Mouse (Mus musculus): Measurements from ENCODE around the gene Birc2. TPM values are rescaled to one million over a fixed set of nuclear protein-coding genes. Genes with fewer than 3 reads are reported as not detected.

Gene Birc2
- polyA plus RNA-seq, 1 experiment from 2014 or later = 46.2 TPM

GRCm38 (mm10) chr9:7784615-7785012 is 52.2 kb downstream of the Birc2 start:
- WGBS = 41% methylated on average over 1 of the region's 1 CpGs
- H3K9me3 ChIP-seq (ENCODE audit: control insufficient read depth, low read length) = no peaks in the 10 kb centered on the region
- DNase-seq (ENCODE audit: low spot score) (no peak), ATAC-seq (ENCODE audit: insufficient read depth, low FRiP score, low TSS enrichment) (no peak)
- peaks cover 4% of the 10 kb centered on the region; the same call in 1 of the 2 replicates for H3K36me3 ChIP-seq (ENCODE audit: control insufficient read depth, insufficient read depth, low read length)
- no peak overlapping the region for H3K4me2 ChIP-seq (ENCODE audit: low read depth)
- no peak overlapping the region for H3K9ac ChIP-seq (ENCODE audit: low read length)
- no peak overlapping the region for H3K4me3 ChIP-seq (ENCODE audit: low read depth, low read length)
- no peaks in the 10 kb centered on the region for H3K4me1 ChIP-seq (ENCODE audit: control insufficient read depth, insufficient read depth, low read length)
- H3K27ac ChIP-seq (ENCODE audit: low read depth, low read length) = no peak overlapping the region
- H3K27me3 ChIP-seq (ENCODE audit: control insufficient read depth, insufficient read depth, low read length) = no peaks in the 10 kb centered on the region

- 86% methylated on average over 15 of the region's 15 CpGs for WGBS
- H3K9ac ChIP-seq (ENCODE audit: low read length) = no peak overlapping the region
- no peak for DNase-seq (ENCODE audit: low spot score)
- H3K4me2 ChIP-seq (ENCODE audit: low read depth) = no peak overlapping the region
- H3K4me1 ChIP-seq (ENCODE audit: control insufficient read depth, insufficient read depth, low read length) = no peaks in the 10 kb centered on the region
- H3K27me3 ChIP-seq (ENCODE audit: control insufficient read depth, insufficient read depth, low read length) = no peaks in the 10 kb centered on the region
- H3K4me3 ChIP-seq (ENCODE audit: low read depth, low read length) = no peak overlapping the region
- peaks cover 4% of the 10 kb centered on the region; the same call in 1 of the 2 replicates for H3K36me3 ChIP-seq (ENCODE audit: control insufficient read depth, insufficient read depth, low read length)
- 0 out of 2 replicates have a peak overlapping the region, but pooled peaks have one; percentile 20 for H3K27ac ChIP-seq (ENCODE audit: low read depth, low read length)
- no peaks in the 10 kb centered on the region for H3K9me3 ChIP-seq (ENCODE audit: control insufficient read depth, low read length)
- no peak for ATAC-seq (ENCODE audit: insufficient read depth, low FRiP score, low TSS enrichment)
Measured at GRCm38 (mm10) chr9:7783823-7784614, 52.8 kb downstream of the Birc2 start.

GRCm38 (mm10) chr9:7780250-7781150 is 56.4 kb downstream of the Birc2 start:
- Histone ChIP-seq H3K27ac (ENCODE audit: low read depth, low read length) (no peak overlapping the region), H3K4me1 (ENCODE audit: control insufficient read depth, insufficient read depth, low read length) (no peaks in the 10 kb centered on the region), H3K9me3 (ENCODE audit: control insufficient read depth, low read length) (no peaks in the 10 kb centered on the region), H3K27me3 (ENCODE audit: control insufficient read depth, insufficient read depth, low read length) (no peaks in the 10 kb centered on the region), H3K36me3 (ENCODE audit: control insufficient read depth, insufficient read depth, low read length) (peaks cover 4% of the 10 kb centered on the region; the same call in 1 of the 2 replicates), H3K9ac (ENCODE audit: low read length) (no peak overlapping the region), H3K4me2 (ENCODE audit: low read depth) (no peak overlapping the region), H3K4me3 (ENCODE audit: low read depth, low read length) (no peak overlapping the region)
- no peak for DNase-seq (ENCODE audit: low spot score)
- 95% methylated on average over 8 of the region's 8 CpGs for WGBS
- no peak for ATAC-seq (ENCODE audit: insufficient read depth, low FRiP score, low TSS enrichment)

DNA sequence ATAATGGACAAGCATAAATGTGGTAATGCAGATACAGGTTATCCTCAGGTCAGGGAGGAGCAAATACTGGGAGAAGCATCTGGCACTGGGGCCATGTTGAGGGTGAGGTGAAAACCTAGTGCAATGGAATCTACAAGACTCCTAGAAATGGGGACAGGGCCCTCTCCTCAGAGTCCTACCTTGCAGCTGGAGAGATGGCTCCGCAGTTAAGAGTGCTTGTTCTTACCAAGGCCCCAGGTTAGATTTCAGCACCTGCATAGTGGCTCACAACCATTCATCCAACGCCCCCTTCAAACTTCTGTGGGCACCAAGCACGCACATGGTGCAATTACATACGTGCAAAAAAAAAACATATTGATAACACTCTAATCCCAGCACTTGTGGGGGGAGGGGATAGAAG is 57.1 kb downstream of the Birc2 start:
- no peak overlapping the region for H3K4me2 ChIP-seq (ENCODE audit: low read depth)
- 96% methylated on average over 4 of the region's 4 CpGs for WGBS
- DNase-seq (ENCODE audit: low spot score) = no peak
- H3K27me3 ChIP-seq (ENCODE audit: control insufficient read depth, insufficient read depth, low read length) = no peaks in the 10 kb centered on the region
- H3K36me3 ChIP-seq (ENCODE audit: control insufficient read depth, insufficient read depth, low read length) = peaks cover 4% of the 10 kb centered on the region; the same call in 1 of the 2 replicates
- H3K9ac ChIP-seq (ENCODE audit: low read length) = no peak overlapping the region
- no peaks in the 10 kb centered on the region for H3K9me3 ChIP-seq (ENCODE audit: control insufficient read depth, low read length)
- no peaks in the 10 kb centered on the region for H3K4me1 ChIP-seq (ENCODE audit: control insufficient read depth, insufficient read depth, low read length)
- no peak overlapping the region for H3K27ac ChIP-seq (ENCODE audit: low read depth, low read length)
- no peak for ATAC-seq (ENCODE audit: insufficient read depth, low FRiP score, low TSS enrichment)
- no peak overlapping the region for H3K4me3 ChIP-seq (ENCODE audit: low read depth, low read length)

GRCm38 (mm10) chr9:7778771-7779170 is 58.1 kb downstream of the Birc2 start:
- ATAC-seq (ENCODE audit: insufficient read depth, low FRiP score, low TSS enrichment) (no peak), DNase-seq (ENCODE audit: low spot score) (no peak)
- Histone ChIP-seq H3K27ac (ENCODE audit: low read depth, low read length) (no peak overlapping the region), H3K9ac (ENCODE audit: low read length) (no peak overlapping the region), H3K4me3 (ENCODE audit: low read depth, low read length) (no peak overlapping the region), H3K4me1 (ENCODE audit: control insufficient read depth, insufficient read depth, low read length) (no peaks in the 10 kb centered on the region), H3K4me2 (ENCODE audit: low read depth) (no peak overlapping the region), H3K36me3 (ENCODE audit: control insufficient read depth, insufficient read depth, low read length) (peaks cover 4% of the 10 kb centered on the region; the same call in 1 of the 2 replicates), H3K9me3 (ENCODE audit: control insufficient read depth, low read length) (no peaks in the 10 kb centered on the region), H3K27me3 (ENCODE audit: control insufficient read depth, insufficient read depth, low read length) (no peaks in the 10 kb centered on the region)
- 91% methylated on average over 7 of the region's 7 CpGs for WGBS

- peaks cover 4% of the 10 kb centered on the region; the same call in 1 of the 2 replicates for H3K36me3 ChIP-seq (ENCODE audit: control insufficient read depth, insufficient read depth, low read length)
- no peak for ATAC-seq (ENCODE audit: insufficient read depth, low FRiP score, low TSS enrichment)
Measured at GRCm38 (mm10) chr9:7777652-7778051, 59.2 kb downstream of the Birc2 start.

GRCm38 (mm10) chr9:7776940-7777339 is 59.9 kb downstream of the Birc2 start:
- H3K4me3 ChIP-seq (ENCODE audit: low read depth, low read length) = no peak overlapping the region
- H3K27ac ChIP-seq (ENCODE audit: low read depth, low read length) = no peak overlapping the region
- ATAC-seq (ENCODE audit: insufficient read depth, low FRiP score, low TSS enrichment) (no peak), DNase-seq (ENCODE audit: low spot score) (no peak)
- H3K36me3 ChIP-seq (ENCODE audit: control insufficient read depth, insufficient read depth, low read length) = peaks cover 4% of the 10 kb centered on the region; the same call in 1 of the 2 replicates
- WGBS = 100% methylated on average over 1 of the region's 1 CpGs
- H3K4me1 ChIP-seq (ENCODE audit: control insufficient read depth, insufficient read depth, low read length) = no peaks in the 10 kb centered on the region
- no peaks in the 10 kb centered on the region for H3K27me3 ChIP-seq (ENCODE audit: control insufficient read depth, insufficient read depth, low read length)
- no peaks in the 10 kb centered on the region for H3K9me3 ChIP-seq (ENCODE audit: control insufficient read depth, low read length)
- no peak overlapping the region for H3K9ac ChIP-seq (ENCODE audit: low read length)
- no peak overlapping the region for H3K4me2 ChIP-seq (ENCODE audit: low read depth)

More at GRCm38 (mm10) chr9:7777652-7778051, 59.2 kb downstream of the Birc2 start:
- Histone ChIP-seq H3K9ac (ENCODE audit: low read length) (no peak overlapping the region), H3K4me1 (ENCODE audit: control insufficient read depth, insufficient read depth, low read length) (no peaks in the 10 kb centered on the region), H3K27me3 (ENCODE audit: control insufficient read depth, insufficient read depth, low read length) (no peaks in the 10 kb centered on the region), H3K4me3 (ENCODE audit: low read depth, low read length) (no peak overlapping the region), H3K9me3 (ENCODE audit: control insufficient read depth, low read length) (no peaks in the 10 kb centered on the region), H3K4me2 (ENCODE audit: low read depth) (no peak overlapping the region), H3K27ac (ENCODE audit: low read depth, low read length) (no peak overlapping the region)
- no peak for DNase-seq (ENCODE audit: low spot score)
- WGBS = 85% methylated on average over 1 of the region's 1 CpGs

GRCm38 (mm10) chr9:7775986-7776385 is 60.9 kb downstream of the Birc2 start:
- Histone ChIP-seq H3K9ac (ENCODE audit: low read length) (no peak overlapping the region), H3K4me2 (ENCODE audit: low read depth) (no peak overlapping the region), H3K9me3 (ENCODE audit: control insufficient read depth, low read length) (no peaks in the 10 kb centered on the region), H3K36me3 (ENCODE audit: control insufficient read depth, insufficient read depth, low read length) (no peaks in the 10 kb centered on the region; the same call in 1 of the 2 replicates), H3K27ac (ENCODE audit: low read depth, low read length) (no peak overlapping the region), H3K4me1 (ENCODE audit: control insufficient read depth, insufficient read depth, low read length) (no peaks in the 10 kb centered on the region), H3K27me3 (ENCODE audit: control insufficient read depth, insufficient read depth, low read length) (no peaks in the 10 kb centered on the region), H3K4me3 (ENCODE audit: low read depth, low read length) (no peak overlapping the region)
- DNase-seq (ENCODE audit: low spot score) (no peak), ATAC-seq (ENCODE audit: insufficient read depth, low FRiP score, low TSS enrichment) (no peak)
- WGBS = 79% methylated on average over 3 of the region's 3 CpGs
